Mouse (Mus musculus) right cerebral cortex, postnatal 36 days (tissue): Measurements from ENCODE around the gene Mcts2.

Source experiments
- DNase-seq, 2 experiments: peaks; one replicate each; pipeline ENCODE4 v3.0.0; 2022; ENCODE audit warnings: low spot score in 2 of 2, mixed read lengths in 1 of 2

Gene Mcts2

DNA sequence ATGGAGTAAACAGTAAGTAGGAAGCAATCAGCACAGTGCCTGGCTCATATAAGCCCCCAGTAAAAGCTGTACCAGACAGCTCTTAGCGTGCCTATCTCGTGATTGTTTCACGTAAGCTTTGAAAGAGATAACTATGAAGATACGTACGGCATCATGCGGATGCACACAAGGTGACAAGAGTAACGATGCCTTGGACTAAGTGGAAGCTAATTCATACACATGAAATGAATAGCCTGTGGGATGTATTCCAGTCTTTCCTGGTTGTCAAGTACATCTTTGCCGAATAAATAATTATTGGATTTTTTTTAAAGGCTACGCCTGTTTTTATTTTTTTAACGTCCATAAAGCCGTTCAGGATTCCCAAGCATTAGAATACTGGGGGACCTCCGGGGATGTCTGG is 436 bp upstream of the Mcts2 start:
- no peak for DNase-seq

DNA sequence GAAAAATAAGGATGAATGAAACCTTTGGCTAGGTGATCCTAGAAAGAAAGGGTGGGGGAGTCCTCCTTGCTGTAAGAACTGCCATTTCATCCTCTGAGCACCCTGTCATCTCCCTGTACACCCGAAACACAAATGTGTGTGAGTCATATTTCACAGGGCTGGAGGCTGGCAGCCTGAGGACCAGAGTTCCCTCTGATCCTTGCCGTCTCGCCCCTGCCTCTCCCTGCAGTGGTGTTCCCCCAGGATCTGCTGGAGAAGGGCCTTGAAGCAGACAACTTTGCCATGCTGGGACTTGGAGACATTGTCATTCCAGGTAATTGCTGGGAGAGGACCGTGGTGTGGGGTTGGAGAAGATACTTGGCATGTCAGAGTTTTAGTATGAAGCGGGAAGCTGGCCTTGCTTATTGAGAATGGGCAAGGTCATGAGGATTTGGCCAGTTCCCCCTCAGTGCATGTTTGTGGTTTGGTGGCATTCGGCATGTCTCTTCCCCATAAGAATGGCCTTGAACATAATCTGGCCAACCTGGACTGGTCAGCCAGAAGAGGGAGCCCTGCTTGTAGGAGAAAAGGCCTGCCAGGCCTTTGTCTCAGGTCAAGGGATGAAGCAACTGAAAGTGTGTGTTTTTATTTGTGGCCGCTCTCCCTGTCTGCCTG is 4.9 kb downstream of the Mcts2 start:
- DNase-seq: no peak

DNA sequence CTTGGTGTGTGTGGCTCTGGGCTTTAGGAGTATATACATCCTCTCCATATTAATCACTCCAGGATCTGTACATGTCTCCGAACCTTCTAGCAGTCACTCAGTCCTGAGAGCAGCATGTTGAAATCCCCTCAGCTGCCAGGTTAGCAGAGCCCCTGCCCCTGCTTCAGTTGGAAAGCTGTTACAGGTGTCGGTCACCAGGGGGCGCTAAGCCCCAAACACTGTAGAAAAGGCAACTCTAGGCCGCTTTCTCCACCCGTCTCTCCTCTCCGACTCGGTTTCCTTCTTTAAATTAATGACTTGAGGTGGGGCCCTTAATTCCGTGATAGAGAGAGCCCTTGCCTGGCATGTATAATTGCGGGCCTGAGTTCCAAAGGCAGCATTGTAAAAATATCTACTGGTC is 6.4 kb downstream of the Mcts2 start:
- no peak for DNase-seq

DNA sequence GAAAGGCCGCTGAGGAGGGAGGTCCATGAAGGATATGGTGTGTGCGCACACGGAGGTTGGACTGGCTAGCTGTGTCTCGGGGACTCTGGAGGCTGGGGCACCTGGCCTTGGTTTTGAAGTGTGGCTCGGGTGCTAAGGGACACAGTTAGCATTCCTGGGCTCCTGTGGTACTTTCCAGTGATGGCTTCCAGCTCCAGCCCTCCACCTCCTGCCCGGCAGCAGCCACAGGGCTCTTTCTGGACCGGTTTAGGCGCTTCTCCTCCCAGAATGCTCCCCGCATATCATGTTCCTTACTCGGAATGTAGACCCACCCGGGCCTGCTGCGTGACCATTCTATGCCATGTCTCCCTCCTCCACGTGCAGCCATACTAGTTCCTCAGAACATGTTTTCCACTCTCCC is 6.9 kb downstream of the Mcts2 start:
- DNase-seq: no peak

DNA sequence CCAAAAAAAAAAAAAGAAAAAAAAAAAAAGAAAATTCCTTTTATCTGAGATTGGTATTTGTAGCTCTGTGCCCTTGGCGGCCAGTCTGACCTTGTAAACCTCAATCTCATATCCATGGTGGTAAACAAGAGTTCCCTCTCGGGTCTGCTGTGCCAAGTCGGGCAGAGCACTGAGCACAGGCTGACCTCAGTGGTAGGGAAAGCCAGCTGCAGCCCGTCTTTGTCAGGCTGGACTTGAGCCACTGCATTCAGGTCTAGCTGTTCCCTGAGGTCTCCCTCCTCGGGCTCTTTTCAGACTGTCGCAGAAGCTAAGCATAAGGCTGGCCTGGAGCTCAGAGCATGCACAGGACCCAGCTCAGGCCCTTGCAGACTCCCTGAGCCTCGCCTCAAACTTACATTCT is 7.9 kb downstream of the Mcts2 start:
- DNase-seq: no peak

DNA sequence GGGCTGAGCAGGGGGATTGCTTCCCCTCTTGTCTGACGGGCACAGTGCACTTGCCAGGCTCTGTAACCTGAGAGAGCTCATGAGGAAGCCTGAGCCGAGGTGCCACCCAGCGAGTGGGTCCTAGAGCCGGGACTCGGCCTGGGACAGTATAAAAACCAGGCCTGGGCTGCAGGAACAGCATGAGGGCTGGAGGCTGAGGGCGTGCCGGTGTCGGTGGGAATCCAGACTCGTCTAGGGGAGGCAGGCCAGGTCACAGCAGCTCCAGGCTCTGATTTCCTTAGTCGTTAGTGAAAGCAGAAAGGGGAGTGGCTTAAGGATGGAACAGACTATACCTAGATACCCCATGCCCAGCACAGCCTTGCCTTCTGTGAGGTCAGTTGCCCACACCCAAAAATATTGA is 9.2 kb downstream of the Mcts2 start:
- DNase-seq: no peak

DNA sequence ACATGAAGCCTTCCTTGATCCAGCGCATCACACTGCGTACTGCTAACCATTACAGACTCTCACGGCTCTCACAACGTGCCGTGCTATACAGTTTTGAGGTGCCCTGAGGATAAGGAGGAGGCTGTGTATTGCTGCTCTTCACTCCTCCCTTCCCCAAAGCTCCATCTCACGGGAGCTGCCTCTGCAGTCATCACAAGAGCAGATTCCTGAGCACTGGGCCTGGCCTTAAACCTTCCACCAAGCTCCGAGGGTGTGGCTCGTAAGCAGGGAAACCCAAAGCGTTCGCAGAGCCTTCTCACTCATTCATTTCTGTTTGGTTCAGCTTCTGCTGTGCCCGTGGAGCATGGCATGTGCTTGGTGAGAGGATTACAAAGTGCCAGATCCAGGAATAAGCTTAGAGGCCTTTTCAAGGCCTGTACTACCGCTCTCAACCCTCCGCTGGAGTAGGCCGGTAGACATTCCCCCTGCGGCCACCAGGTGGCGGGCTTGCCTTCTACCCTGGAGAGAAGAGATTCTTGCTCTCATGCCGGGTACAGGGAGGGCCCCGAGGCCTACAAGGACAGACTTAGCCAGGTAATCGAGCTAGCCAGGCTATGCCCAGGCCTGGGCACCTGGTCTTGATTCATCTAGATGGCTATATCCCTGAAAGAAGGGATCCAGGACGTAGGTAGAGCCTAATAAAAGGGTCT is 9.8 kb downstream of the Mcts2 start:
- DNase-seq: peak; percentile 82 to 86

DNA sequence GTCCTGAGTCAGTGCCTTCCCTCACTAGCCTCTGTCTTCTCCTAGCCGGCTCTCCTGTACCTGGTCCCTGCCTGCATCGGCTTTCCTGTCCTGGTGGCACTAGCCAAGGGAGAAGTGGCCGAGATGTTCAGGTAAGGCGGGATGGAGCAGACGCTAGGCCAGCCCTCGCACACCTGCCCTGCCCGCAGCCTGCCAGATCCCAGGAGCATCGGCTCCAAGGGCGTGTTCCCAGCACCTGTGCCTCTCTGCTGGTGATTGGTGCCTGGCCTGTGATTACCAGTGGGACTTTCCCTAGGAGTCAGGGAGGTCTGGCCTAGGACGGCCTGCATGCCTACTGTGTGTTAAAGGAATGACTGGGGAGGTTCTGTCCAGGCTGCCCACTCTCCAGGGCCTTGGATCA is 13.3 kb downstream of the Mcts2 start:
- no peak for DNase-seq

DNA sequence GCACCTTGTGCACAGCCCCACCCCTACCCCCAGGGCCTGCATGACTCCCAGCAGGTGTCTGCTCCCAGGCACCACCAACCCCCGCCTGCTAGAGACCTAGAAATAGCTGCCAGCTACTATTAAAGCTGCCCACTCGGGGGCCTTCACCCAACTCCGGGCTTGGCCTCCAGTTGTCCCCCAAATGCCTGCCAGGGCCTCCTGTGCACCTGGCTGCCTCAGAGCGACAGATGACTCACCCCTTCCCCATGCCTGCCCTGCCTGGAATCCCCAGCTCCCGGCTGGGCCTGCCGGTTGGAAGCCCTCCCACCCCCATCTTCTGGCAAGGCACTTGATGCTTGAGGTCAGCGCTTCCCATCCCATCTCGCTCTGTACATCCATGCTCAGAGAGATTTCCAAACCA is 13.9 kb downstream of the Mcts2 start:
- no peak for DNase-seq

DNA sequence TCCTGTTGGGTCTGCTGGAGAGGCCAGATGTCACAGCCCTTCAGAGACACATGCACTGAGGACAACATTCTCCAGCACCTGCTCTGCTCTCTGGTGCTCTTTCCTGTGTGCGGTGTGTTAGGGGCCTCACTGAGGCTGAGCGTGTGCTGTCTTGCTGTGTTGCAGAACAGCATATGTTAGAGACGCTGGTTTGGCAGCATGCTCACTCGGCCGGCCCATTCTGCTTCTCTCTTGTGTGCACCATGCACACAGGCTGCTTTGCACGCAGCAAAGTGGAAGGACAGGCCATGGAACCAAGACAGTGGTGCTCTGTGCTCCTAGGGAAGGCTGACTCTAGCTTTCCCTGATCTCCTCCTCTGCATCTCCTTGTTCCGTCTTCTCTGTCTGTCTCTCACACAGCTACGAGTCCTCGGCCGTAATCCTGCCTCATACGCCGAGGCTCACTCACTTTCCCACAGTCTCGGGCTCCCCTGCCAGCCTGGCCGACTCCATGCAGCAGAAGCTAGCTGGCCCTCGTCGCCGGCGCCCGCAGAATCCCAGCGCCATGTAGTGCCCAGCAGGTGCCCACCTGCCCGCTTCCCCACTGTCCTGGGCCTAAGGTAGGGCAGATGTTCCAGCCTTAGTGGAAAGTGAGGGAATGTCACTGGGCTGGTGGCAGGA is 16.9 kb downstream of the Mcts2 start:
- DNase-seq: no peak

DNA sequence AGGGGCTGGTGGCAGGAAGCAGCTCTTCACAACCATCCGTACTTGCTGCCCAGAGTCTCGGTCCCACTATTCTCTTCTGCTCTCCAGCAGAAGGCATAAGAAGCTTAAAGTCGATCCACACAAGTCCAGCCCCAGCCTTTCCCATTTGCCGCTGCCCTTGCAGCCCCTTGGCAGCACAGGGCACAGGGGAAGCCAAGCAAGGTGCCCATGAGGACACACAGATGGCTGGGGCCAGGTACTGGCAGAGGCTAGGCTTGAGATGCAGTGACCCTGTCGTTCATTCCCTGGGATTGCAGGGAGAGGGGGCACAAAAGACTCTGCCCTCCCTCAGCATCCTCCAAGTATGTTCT is 17.4 kb downstream of the Mcts2 start:
- no peak for DNase-seq

DNA sequence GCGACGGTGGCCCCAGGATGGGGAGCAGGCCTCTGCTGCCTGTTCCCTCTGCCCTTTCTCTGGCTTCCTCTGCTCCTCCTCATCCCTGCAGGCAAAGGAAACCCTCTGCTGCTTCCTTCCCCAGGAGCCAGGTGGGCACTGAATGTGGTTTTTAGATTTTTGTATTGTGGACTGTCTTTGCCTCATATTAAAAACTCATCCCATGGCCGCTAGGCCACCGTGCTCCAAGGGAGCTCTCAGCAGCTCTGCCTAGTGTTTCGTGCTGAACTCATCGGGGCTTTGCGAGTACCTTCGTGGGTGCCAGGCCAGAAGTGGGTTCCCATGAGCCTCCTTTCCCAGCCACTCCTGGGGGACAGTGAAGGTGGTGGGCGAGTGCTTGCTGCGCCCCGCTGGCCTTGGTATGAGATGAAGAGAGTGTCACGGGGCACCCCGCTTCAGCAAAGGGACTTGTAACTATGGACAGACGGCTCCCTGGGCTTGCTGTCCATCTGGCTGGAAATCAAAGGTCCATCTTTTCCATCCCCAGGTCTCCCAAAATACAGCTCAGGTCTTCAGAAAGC is 18.1 kb downstream of the Mcts2 start:
- DNase-seq: no peak

DNA sequence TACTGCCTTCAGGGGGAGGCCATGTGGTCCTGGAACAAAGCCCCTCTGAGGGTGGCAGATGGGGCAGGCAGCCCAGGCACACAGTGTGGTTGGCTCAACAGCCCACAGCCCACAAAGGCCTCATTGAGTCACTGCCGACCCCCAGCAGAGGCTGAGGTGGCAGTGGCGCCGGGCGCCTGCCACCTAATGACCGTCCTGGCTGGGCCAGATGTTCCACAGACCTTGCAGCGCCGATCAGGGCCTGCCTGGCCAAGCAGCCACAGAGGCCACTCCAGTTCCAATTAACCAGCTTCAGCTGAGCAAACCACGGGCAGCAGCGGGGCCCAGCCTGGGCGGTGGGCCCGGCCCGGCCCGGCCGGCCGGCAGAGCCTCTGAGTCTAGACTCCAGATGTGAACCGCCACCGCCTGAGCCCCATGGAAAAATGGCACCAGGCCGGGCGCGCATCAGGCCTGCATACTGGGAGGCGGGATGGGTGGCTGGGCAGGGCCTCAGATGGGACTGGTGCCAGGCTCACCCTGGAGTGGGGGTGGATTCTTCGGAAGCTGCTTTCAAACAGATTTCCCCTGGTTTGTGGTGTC is 19.2 kb downstream of the Mcts2 start:
- DNase-seq: peak in 1 of 2 experiments; percentile 40

DNA sequence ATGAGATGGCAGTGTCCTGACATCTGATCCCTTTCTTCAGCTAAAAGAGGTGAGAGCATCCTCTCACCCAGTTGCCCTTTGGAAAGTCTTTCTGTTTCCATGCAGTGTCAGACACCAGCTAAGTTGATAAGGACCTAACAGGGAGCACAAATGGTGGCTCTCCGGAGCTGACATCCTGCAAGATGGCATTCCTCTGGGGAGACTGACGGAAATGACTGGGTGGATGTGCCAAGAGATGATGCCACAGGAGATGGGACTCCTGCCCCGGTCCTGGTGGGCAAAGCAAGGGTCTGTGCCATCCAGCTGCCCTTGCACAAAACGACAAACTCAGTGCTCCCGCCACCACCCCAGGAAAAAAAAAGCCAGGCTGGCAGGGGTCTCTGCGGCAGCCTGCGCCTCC is 20.4 kb downstream of the Mcts2 start:
- no peak for DNase-seq

DNA sequence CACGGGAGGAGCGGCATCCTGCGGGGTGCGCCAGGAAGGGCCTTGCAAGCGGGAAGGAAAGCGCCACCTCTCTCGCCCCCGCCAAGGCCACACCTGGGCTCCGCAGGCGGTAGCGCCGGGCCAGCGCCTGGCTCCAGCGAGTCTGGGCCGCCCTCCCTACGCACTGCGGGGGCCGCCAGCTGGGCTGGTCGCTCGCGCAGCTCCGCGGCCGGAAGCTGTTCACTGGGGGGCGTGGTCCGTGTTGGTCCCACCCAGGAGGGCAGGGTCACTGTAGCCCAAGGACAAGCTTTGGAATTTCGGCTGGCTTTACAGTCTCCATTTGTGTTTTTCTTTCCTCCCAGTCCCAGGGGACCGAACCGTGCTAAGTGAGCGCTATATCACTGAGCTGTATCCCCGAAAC is 20.8 kb downstream of the Mcts2 start:
- DNase-seq: peak; percentile 67 to 69

DNA sequence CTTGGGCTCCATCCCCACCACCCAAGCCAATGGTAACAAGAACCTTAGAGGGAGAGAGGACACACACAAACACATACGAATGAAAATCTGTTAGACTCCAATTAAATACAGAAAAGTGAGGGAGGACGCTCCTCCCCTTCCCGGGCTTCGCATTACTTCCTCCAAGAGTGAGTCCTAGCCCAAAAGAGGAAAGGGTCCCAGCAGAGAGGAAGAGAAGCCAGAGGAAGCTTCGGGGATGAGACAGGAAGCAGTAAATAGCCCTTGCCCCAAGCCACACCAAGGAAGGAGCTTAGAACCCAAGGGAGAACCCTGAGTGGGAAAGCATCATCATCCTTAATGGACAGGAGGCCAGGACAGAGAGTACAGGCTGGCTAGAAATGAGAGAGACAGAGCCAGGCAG is 22.2 kb downstream of the Mcts2 start:
- no peak for DNase-seq

DNA sequence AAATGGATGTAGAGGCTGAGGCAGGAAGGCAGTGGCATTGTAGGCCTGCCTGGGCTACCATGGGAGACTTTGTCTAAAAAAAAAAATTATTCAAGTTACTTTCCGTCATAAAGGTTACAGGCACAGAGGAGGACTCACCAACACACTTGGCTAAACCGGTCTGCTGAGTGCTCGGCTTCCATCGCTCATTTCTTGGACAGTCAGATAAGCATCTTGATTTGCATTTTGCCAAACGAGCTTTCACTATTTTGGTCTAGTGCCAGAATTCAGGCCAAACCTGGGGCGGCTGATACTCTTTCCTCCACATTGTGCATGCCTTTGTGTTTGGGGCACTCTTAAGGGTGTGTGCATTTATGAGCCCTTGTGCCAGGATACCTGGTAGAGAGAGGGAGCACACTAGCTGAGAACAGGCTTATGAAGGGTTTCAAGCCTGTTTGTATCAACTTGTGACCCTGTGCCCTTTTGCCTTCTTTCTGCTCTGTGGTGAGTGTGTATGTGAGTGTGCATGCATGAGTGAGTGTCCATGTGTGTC is 29.5 kb downstream of the Mcts2 start:
- no peak for DNase-seq

DNA sequence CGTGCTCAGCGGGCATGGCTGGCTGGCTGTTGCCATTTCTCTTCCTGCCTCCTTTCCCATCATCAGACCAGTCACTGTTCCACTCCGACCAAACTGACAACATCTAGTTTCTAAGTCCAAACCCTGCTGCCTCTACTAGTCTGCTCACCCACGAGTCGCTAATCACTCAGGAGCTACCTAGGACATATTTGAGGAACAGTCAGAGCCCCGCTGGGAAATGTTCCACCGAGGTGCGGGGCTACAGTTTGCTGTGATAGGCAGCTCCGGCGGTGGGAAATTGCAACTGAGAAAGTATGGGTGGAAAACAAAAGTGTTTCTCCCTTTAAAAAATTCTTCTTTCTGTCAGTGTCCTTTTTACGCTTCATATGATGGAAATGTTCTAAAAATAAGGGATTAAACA is 30.8 kb downstream of the Mcts2 start:
- DNase-seq: no peak

DNA sequence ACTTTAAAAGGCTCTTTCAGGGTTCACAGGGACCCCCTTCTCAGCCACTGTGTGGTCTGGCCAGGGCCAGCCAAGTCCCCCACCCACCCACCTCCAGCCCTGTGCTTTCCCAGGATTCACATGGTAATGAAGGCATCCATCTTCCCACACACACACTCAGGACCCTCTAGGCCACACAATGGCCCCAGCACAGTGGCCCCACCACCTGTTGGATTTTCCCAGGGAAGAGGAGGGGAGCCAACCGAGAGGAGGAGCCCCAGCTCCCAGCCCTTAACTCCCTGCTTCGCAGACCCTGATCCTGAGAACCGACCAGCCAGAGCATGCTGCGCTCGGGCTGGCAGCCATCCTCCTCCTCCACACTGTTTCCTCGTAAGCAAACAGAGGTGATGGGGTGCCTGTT is 31.2 kb downstream of the Mcts2 start:
- DNase-seq: no peak

DNA sequence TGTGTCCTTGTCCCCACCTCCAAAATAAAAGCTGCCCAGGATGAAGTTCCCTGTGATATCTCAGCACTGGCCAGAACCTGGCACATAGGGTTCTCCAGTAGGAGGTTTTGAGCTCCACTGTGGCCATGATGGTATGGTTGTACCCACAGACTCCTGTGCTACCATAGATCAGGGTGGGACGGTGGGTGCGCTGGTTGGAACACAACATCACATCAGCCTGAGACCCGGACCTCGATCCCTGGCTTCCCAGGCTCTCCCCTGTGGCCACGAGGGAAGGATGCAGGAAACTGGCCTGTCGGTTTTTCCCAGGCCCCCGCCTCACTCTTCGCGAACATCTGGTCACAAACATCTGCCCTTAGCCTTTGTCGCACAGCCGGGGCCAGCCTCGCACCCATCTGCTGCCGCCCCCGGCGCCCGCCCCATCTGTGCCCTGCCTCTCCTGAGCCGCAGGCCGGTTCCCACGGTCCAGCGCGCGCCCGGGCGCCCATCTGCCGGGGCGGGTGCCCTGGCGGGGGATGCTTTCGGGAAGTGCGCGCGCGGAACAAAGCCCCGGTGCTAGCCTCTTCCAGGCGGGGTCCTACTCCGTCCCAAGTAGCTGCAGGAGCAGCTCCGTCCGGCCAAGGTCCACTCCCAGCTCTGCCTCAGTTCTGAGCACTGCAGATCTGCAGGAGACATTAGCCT is 37.0 kb downstream of the Mcts2 start:
- DNase-seq: no peak

DNA sequence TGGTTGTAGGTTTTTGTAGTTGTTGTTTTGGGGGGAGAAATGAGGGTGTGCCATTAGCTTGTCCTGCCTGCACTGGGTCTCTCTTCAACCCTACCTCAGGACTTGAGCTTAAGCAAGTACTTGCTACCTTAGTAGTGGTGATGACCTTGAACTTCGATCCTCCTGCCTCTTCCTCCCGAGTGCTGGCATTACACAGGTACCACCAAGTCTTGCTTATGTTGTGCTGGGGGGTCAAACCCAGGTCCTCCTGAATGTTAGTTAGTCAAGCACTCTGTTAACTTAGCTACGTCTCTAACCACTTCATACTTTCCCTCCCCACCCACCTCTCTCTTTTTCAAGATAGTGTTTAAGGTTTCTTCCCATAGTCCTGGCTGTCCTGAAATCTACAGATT is 37.5 kb downstream of the Mcts2 start:
- no peak for DNase-seq

DNA sequence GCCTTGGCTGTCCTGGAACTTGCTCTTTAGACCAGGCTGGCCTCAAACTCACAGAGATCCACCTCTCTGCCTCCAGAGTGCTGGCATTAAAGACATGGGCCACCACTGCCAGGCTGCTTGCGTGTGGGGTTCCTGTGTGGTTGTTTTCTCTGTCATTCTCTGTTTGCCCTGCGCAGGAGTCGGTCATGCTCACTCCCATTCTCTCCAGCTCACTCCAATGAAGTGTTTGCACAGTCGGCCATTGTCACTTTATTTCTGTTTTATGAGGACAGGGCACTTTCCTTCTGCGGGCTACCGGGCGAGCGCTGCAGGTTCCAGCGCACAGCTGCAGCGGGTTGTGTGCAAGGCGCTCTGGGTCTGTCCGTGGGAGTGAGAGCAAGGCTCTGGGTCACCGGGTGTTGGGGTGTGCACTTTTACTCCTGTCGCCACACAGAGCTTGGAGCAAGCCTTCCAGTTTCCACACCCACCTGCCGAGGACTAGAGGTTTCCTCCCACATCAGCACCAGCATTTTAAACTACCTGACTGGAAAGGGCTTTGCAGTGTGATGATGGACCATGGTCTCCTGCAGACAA is 38.4 kb downstream of the Mcts2 start:
- DNase-seq: no peak
